Mouse (Mus musculus): Measurements from ENCODE around the gene Tifa. TPM values are rescaled to one million over a fixed set of nuclear protein-coding genes. Genes with fewer than 3 reads are reported as not detected.

The Tifa gene
- polyA plus RNA-seq, 1 experiment from 2014 or later, result 5.2 TPM

- Histone ChIP-seq H3K4me1 (peaks cover 21% of the 10 kb centered on the region), H3K27ac (no peak overlapping the region), H3K9me3 (replicated peaks) (no peaks in the 10 kb centered on the region), H3K4me2 (peak overlapping the region; percentile 81; the same call in 1 of the 2 replicates), H3K27me3 (no peaks in the 10 kb centered on the region), H3K36me3 (0 out of 2 replicates have a peak, but pooled peaks cover 4% of the 10 kb centered on the region), H3K4me3 (replicated peaks) (0 out of 2 replicates have a peak overlapping the region, but pooled peaks have one; percentile 66), H3K9ac (no peak overlapping the region)
- 81% methylated on average over 6 of the region's 6 CpGs for WGBS
- ATAC-seq (replicated peaks; ENCODE audit: low FRiP score), result no peak
Observed at GRCm38 (mm10) chr3:127835594-127835993, 46.0 kb downstream of the Tifa start.

GRCm38 (mm10) chr3:127836798-127837153 is 47.2 kb downstream of the Tifa start:
- Histone ChIP-seq H3K9ac (peak overlapping the region; percentile 70), H3K4me3 (replicated peaks) (peak overlapping the region; percentile 66), H3K36me3 (0 out of 2 replicates have a peak, but pooled peaks cover 4% of the 10 kb centered on the region), H3K4me2 (peak overlapping the region; percentile 81), H3K27ac (peak overlapping the region; percentile 96), H3K4me1 (peaks cover 21% of the 10 kb centered on the region), H3K27me3 (no peaks in the 10 kb centered on the region), H3K9me3 (replicated peaks) (no peaks in the 10 kb centered on the region)
- ATAC-seq (replicated peaks; ENCODE audit: low FRiP score), result peak; percentile 0; the same call in 1 of the 2 replicates
- 1% methylated on average over 17 of the region's 17 CpGs for WGBS

- peak within 1 kb of the TSS; percentile 96 for H3K27ac ChIP-seq
- H3K36me3 ChIP-seq, result 0 out of 2 replicates have a peak, but pooled peaks cover 4% of the 10 kb centered on the region
- ATAC-seq (replicated peaks; ENCODE audit: low FRiP score), result peak; percentile 97
- WGBS, result under 1% methylated on average over 84 of the region's 89 CpGs
- no peaks in the 10 kb centered on the region for H3K27me3 ChIP-seq
- H3K9ac ChIP-seq, result peak within 1 kb of the TSS; percentile 70
- H3K9me3 ChIP-seq (replicated peaks), result no peaks in the 10 kb centered on the region
- H3K4me1 ChIP-seq, result peaks cover 21% of the 10 kb centered on the region
- H3K4me3 ChIP-seq (replicated peaks), result peak within 1 kb of the TSS; percentile 66
- H3K4me2 ChIP-seq, result peak within 1 kb of the TSS; percentile 81
Observed at GRCm38 (mm10) chr3:127837154-127837865, 47.7 kb downstream of the Tifa start, which contains the start of gene Ap1ar. Ap1ar (minus strand) TSS chr3:127837523.

GRCm38 (mm10) chr3:127837972-127838644 is 48.5 kb downstream of the Tifa start:
- Histone ChIP-seq H3K27ac (peak overlapping the region; percentile 96), H3K4me1 (peaks cover 21% of the 10 kb centered on the region), H3K9me3 (replicated peaks) (no peaks in the 10 kb centered on the region), H3K36me3 (0 out of 2 replicates have a peak, but pooled peaks cover 4% of the 10 kb centered on the region), H3K4me2 (peak overlapping the region; percentile 81), H3K27me3 (no peaks in the 10 kb centered on the region), H3K9ac (peak overlapping the region; percentile 70), H3K4me3 (replicated peaks) (peak overlapping the region; percentile 66)
- 0 out of 2 replicates have a peak, but pooled peaks have one; percentile 5 for ATAC-seq (replicated peaks; ENCODE audit: low FRiP score)
- 29% methylated on average over 8 of the region's 8 CpGs for WGBS

GRCm38 (mm10) chr3:127841926-127842325 is 52.3 kb downstream of the Tifa start:
- no peaks in the 10 kb centered on the region for H3K27me3 ChIP-seq
- H3K36me3 ChIP-seq, result no peaks in the 10 kb centered on the region
- H3K4me1 ChIP-seq, result peaks cover 4% of the 10 kb centered on the region
- H3K4me3 ChIP-seq (replicated peaks), result no peak overlapping the region
- no peaks in the 10 kb centered on the region for H3K9me3 ChIP-seq (replicated peaks)
- no peak overlapping the region for H3K9ac ChIP-seq
- WGBS, result 82% methylated on average over 8 of the region's 8 CpGs
- no peak overlapping the region for H3K27ac ChIP-seq
- ATAC-seq (replicated peaks; ENCODE audit: low FRiP score), result no peak
- H3K4me2 ChIP-seq, result no peak overlapping the region

- no peaks in the 10 kb centered on the region for H3K36me3 ChIP-seq
- H3K27ac ChIP-seq, result no peak overlapping the region
- WGBS, result 86% methylated on average over 2 of the region's 2 CpGs
- no peaks in the 10 kb centered on the region for H3K27me3 ChIP-seq
- no peak for ATAC-seq (replicated peaks; ENCODE audit: low FRiP score)
- no peak overlapping the region for H3K4me2 ChIP-seq
- no peaks in the 10 kb centered on the region for H3K4me1 ChIP-seq
- H3K9ac ChIP-seq, result no peak overlapping the region
- no peak overlapping the region for H3K4me3 ChIP-seq (replicated peaks)
- no peaks in the 10 kb centered on the region for H3K9me3 ChIP-seq (replicated peaks)
Observed at GRCm38 (mm10) chr3:127843324-127843940, 53.8 kb downstream of the Tifa start.

- 74% methylated on average over 5 of the region's 5 CpGs for WGBS
- no peak for ATAC-seq (replicated peaks; ENCODE audit: low FRiP score)
Observed at GRCm38 (mm10) chr3:127843941-127844327, 54.3 kb downstream of the Tifa start.

GRCm38 (mm10) chr3:127848088-127848808 is 58.6 kb downstream of the Tifa start:
- ATAC-seq (replicated peaks; ENCODE audit: low FRiP score), result no peak
- no peaks in the 10 kb centered on the region for H3K4me1 ChIP-seq
- no peaks in the 10 kb centered on the region for H3K9me3 ChIP-seq (replicated peaks)
- no peak overlapping the region for H3K27ac ChIP-seq
- no peaks in the 10 kb centered on the region for H3K36me3 ChIP-seq
- 82% methylated on average over 11 of the region's 11 CpGs for WGBS
- H3K27me3 ChIP-seq, result no peaks in the 10 kb centered on the region
- H3K9ac ChIP-seq, result no peak overlapping the region
- H3K4me2 ChIP-seq, result no peak overlapping the region
- no peak overlapping the region for H3K4me3 ChIP-seq (replicated peaks)

More at GRCm38 (mm10) chr3:127843941-127844327, 54.3 kb downstream of the Tifa start:
- Histone ChIP-seq H3K36me3 (no peaks in the 10 kb centered on the region), H3K27me3 (no peaks in the 10 kb centered on the region), H3K9ac (no peak overlapping the region), H3K9me3 (replicated peaks) (no peaks in the 10 kb centered on the region), H3K4me1 (no peaks in the 10 kb centered on the region), H3K4me3 (replicated peaks) (no peak overlapping the region), H3K27ac (no peak overlapping the region), H3K4me2 (no peak overlapping the region)

GRCm38 (mm10) chr3:127849922-127850321 is 60.3 kb downstream of the Tifa start:
- WGBS, result 86% methylated on average over 5 of the region's 5 CpGs
- H3K27me3 ChIP-seq, result no peaks in the 10 kb centered on the region
- H3K4me3 ChIP-seq (replicated peaks), result no peak overlapping the region
- H3K9me3 ChIP-seq (replicated peaks), result no peaks in the 10 kb centered on the region
- no peak overlapping the region for H3K4me2 ChIP-seq
- no peaks in the 10 kb centered on the region for H3K36me3 ChIP-seq
- no peak overlapping the region for H3K27ac ChIP-seq
- no peak for ATAC-seq (replicated peaks; ENCODE audit: low FRiP score)
- H3K4me1 ChIP-seq, result no peaks in the 10 kb centered on the region
- H3K9ac ChIP-seq, result no peak overlapping the region

- Histone ChIP-seq H3K27me3 (no peaks in the 10 kb centered on the region), H3K9ac (no peak overlapping the region), H3K9me3 (replicated peaks) (no peaks in the 10 kb centered on the region), H3K36me3 (no peaks in the 10 kb centered on the region), H3K4me2 (no peak overlapping the region), H3K4me1 (no peaks in the 10 kb centered on the region), H3K27ac (no peak overlapping the region), H3K4me3 (replicated peaks) (no peak overlapping the region)
- WGBS, result 61% methylated on average over 9 of the region's 9 CpGs
- ATAC-seq (replicated peaks; ENCODE audit: low FRiP score), result no peak
Observed at GRCm38 (mm10) chr3:127850776-127851646, 61.4 kb downstream of the Tifa start.

GRCm38 (mm10) chr3:127852722-127853121 is 63.1 kb downstream of the Tifa start:
- no peak for ATAC-seq (replicated peaks; ENCODE audit: low FRiP score)
- Histone ChIP-seq H3K36me3 (no peaks in the 10 kb centered on the region), H3K4me1 (no peaks in the 10 kb centered on the region), H3K9me3 (replicated peaks) (no peaks in the 10 kb centered on the region), H3K4me2 (no peak overlapping the region), H3K27ac (no peak overlapping the region), H3K4me3 (replicated peaks) (no peak overlapping the region), H3K27me3 (no peaks in the 10 kb centered on the region), H3K9ac (no peak overlapping the region)
- WGBS, result 80% methylated on average over 9 of the region's 9 CpGs

Data from kidney, embryonic 15.5 days (tissue).